Mouse (Mus musculus) 3134 (cell line): ENCODE results near the gene Lrpprc.

Source experiments
- DNase-seq: peaks from one replicate; pipeline ENCODE4 v3.0.0-alpha.2; 2011; ENCODE audit warnings: low spot score; ENCODE audit not compliant: insufficient read length; ENCODE audit errors: extremely low read depth

Lrpprc gene

GRCm38 (mm10) chr17:84674048-84674447 is 116.5 kb downstream of the Lrpprc start:
- no peak for DNase-seq

GRCm38 (mm10) chr17:84672376-84673369 is 117.9 kb downstream of the Lrpprc start:
- no peak for DNase-seq

- no peak for DNase-seq
These were observed 122.7 kb downstream of the Lrpprc start for GRCm38 (mm10) chr17:84667848-84668247.

GRCm38 (mm10) chr17:84665691-84666090 is 124.9 kb downstream of the Lrpprc start:
- no peak for DNase-seq

GRCm38 (mm10) chr17:84665053-84665452 is 125.5 kb downstream of the Lrpprc start:
- DNase-seq = no peak

- DNase-seq = no peak
These were observed 131.6 kb downstream of the Lrpprc start for GRCm38 (mm10) chr17:84658951-84659350.

GRCm38 (mm10) chr17:84658195-84658594 is 132.4 kb downstream of the Lrpprc start:
- no peak for DNase-seq

GRCm38 (mm10) chr17:84657782-84658181 is 132.8 kb downstream of the Lrpprc start:
- no peak for DNase-seq

GRCm38 (mm10) chr17:84657422-84657732 is 133.2 kb downstream of the Lrpprc start:
- no peak for DNase-seq

- no peak for DNase-seq
These were observed 133.8 kb downstream of the Lrpprc start for GRCm38 (mm10) chr17:84656653-84657421.

- no peak for DNase-seq
These were observed 134.4 kb downstream of the Lrpprc start for GRCm38 (mm10) chr17:84656205-84656604.
